Mouse (Mus musculus) ES-E14 (cell line): ENCODE data around the gene Rnft1. TPM values are rescaled to one million over a fixed set of nuclear protein-coding genes. Genes with fewer than 3 reads are reported as not detected.

Experiments
- DNase-seq: peaks from one replicate; pipeline ENCODE4 v3.0.0-alpha.2; 2013; ENCODE audit warnings: low read depth, low spot score
- H3K27ac ChIP-seq: 2 replicates; pipeline ENCODE4 v1.5.1; 2012; ENCODE audit warnings: low read depth, mild to moderate bottlenecking, low read length, moderate library complexity, mixed read lengths; ENCODE audit not compliant: poor library complexity, insufficient read depth, severe bottlenecking
- H3K36me3 ChIP-seq: 2 replicates; pipeline ENCODE4 v1.6.1; 2012; ENCODE audit warnings: mild to moderate bottlenecking, low read length, moderate library complexity, mixed read lengths; ENCODE audit not compliant: control insufficient read depth, poor library complexity, insufficient read depth, severe bottlenecking
- H3K4me1 ChIP-seq, 2 experiments: fragments of 150-350 bp in 1 of 2; sonication (generic) in 1 of 2; 2 replicates each; pipeline ENCODE4 v1.6.1; 2012; ENCODE audit warnings: low read length in 2 of 2, mild to moderate bottlenecking in 1 of 2, mixed read lengths in 1 of 2; ENCODE audit not compliant: control insufficient read depth in 2 of 2, insufficient read depth in 2 of 2, poor library complexity in 1 of 2
- H3K4me3 ChIP-seq, 2 experiments: fragments of 150-350 bp in 1 of 2; sonication (generic) in 1 of 2; 2 replicates each; pipeline ENCODE4 v1.5.1; 2012; ENCODE audit warnings: low read length in 2 of 2, low read depth in 1 of 2, mild to moderate bottlenecking in 1 of 2, mixed read lengths in 1 of 2; ENCODE audit not compliant: insufficient read depth in 1 of 2, poor library complexity in 1 of 2, severe bottlenecking in 1 of 2
- H3K9ac ChIP-seq: 2 replicates; pipeline ENCODE4 v1.6.1; 2012; ENCODE audit warnings: low read depth, mild to moderate bottlenecking, low read length, mixed read lengths; ENCODE audit not compliant: poor library complexity, insufficient read depth, severe bottlenecking
- H3K9me3 ChIP-seq: fragments of 150-350 bp; sonication (generic); 2 replicates; pipeline ENCODE4 v1.6.1; 2012; ENCODE audit warnings: low read depth, mild to moderate bottlenecking, low read length; ENCODE audit not compliant: control insufficient read depth, insufficient read depth
- CHD2 ChIP-seq: IDR thresholded peaks from 2 replicates; pipeline ENCODE4 v1.6.1; 2014; ENCODE audit warnings: mild to moderate bottlenecking, low read depth, low read length, inconsistent platforms
- HCFC1 ChIP-seq: IDR thresholded peaks from 2 replicates; pipeline ENCODE4 v1.6.1; 2012; ENCODE audit warnings: low read length, inconsistent platforms, borderline replicate concordance; ENCODE audit not compliant: insufficient read depth
- MAFK ChIP-seq: IDR thresholded peaks from 2 replicates; pipeline ENCODE4 v1.6.1; 2014; ENCODE audit warnings: mild to moderate bottlenecking, low read depth, low read length, inconsistent platforms; ENCODE audit not compliant: insufficient read depth
- ZC3H11A ChIP-seq: IDR thresholded peaks from 2 replicates; pipeline ENCODE4 v1.6.1; 2012; ENCODE audit warnings: low read depth, mild to moderate bottlenecking, inconsistent platforms, low read length, borderline replicate concordance
- ZNF384 ChIP-seq: IDR thresholded peaks from 2 replicates; pipeline ENCODE4 v1.6.1; 2012; ENCODE audit warnings: low read depth, low read length, inconsistent platforms
- in situ Hi-C, 2 experiments: fragments of 600-800 bp; cut with MboI; formaldehyde crosslinking; loops; one replicate each; pipeline ENCODE4 v1.15.1; 2025; ENCODE audit warnings: low sequenced_read_pairs in 2 of 2, inconsistent platforms in 1 of 2; ENCODE audit not compliant: unreplicated experiment in 2 of 2
- total RNA-seq: library from RNA; depleted of rRNA; stranded (reverse); fragments of 300-350 nt; gene quantifications from 2 replicates; pipeline ENCODE4 v1.2.3, GENCODE M21; 2012

Gene Rnft1
- total RNA-seq, 1 experiment: 34.5 TPM

DNA sequence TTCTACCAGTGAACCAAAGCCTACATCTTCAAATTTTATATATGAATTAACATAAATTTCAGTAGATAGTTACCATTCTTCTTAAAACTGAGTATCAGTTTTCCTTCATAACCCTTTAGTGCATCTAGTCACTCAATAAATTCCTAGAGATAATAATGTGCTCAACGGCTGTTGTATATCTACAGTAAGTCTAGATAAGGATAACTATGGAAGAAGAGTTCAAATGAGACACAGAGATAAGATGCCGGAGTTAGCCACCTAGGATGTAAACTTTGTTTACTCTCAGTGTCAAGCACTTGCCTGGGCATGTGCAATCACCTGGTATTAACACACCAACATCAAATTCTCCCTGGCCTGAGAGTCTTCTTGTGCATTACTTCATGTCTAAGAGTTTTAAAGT lies 22.9 kb downstream of the Rnft1 start:
- DNase-seq: no peak
- peaks cover 0 to 5% of the 10 kb centered on the region in 2 experiments; a peak in 1 of 4 replicates for H3K4me1 ChIP-seq
- H3K9me3 ChIP-seq: no peaks in the 10 kb centered on the region
- no peak overlapping the region for H3K4me3 ChIP-seq
- in situ Hi-C loops: no loop called here
- H3K36me3 ChIP-seq: peaks cover 20% of the 10 kb centered on the region
- H3K27ac ChIP-seq: no peak overlapping the region
- TF ChIP-seq ZC3H11A (no peak), CHD2 (no peak), ZNF384 (no peak), HCFC1 (no peak), MAFK (no peak)
- H3K9ac ChIP-seq: no peak overlapping the region

DNA sequence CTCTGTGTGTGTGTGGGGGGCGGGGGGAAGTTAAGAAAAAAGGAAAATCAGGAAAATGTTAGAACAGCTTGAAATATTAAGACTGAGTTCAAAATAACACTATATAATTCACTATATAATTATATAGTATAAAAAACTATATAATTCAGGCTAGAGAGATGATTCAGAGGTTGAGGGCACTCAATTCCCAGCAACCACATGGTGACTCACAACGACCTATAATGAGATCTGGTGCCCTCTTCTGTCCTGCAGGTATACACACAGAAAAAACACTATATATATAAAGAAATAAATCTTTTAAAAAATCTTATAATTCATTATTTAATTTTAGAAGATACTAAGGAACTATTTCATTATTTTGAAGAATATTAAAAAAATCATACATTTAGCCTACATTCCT lies 23.5 kb downstream of the Rnft1 start:
- H3K9ac ChIP-seq: no peak overlapping the region
- DNase-seq: no peak
- H3K9me3 ChIP-seq: no peaks in the 10 kb centered on the region
- H3K4me3 ChIP-seq: no peak overlapping the region
- in situ Hi-C loops: no loop called here
- 0 out of 4 replicates have a peak, but pooled peaks cover 0 to 2% of the 10 kb centered on the region in 2 experiments for H3K4me1 ChIP-seq
- TF ChIP-seq ZNF384 (no peak), HCFC1 (no peak), CHD2 (no peak), MAFK (no peak), ZC3H11A (no peak)
- H3K27ac ChIP-seq: peak overlapping the region; percentile 53; the same call in 1 of the 2 replicates
- peaks cover 20% of the 10 kb centered on the region for H3K36me3 ChIP-seq

DNA sequence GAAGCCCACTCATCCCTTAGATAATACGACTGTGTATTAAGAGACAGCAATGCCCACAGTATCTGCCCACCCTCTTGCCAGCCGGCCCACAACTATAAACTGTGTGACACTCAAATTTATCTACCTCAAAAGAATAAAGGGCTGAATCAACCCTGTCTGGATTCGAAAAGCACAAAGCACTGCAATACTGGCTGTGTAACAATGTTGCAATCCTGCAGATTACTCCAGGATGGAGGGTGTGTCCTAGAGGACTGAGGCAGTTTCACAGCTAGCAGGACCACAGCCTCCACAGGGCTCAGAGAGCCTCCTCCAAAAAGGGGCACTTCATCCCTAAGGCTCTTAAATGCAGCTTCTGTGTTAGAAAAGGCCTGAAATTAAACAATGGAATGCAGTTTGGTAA lies 32.2 kb downstream of the Rnft1 start:
- Histone ChIP-seq H3K27ac (no peak overlapping the region), H3K4me1 (peaks cover 0 to 2% of the 10 kb centered on the region in 2 experiments; a peak in 1 of 4 replicates), H3K9me3 (no peaks in the 10 kb centered on the region), H3K36me3 (peaks cover 21% of the 10 kb centered on the region), H3K9ac (no peak overlapping the region), H3K4me3 (no peak overlapping the region)
- no peak for TF ChIP-seq ZC3H11A
- TF ChIP-seq HCFC1: no peak
- TF ChIP-seq CHD2: no peak
- TF ChIP-seq MAFK: no peak
- no peak for TF ChIP-seq ZNF384
- no peak for DNase-seq
- in situ Hi-C loops: no loop called here

GRCm38 (mm10) chr11:86517229-86517628 lies 32.8 kb downstream of the Rnft1 start:
- Histone ChIP-seq H3K4me1 (peaks cover 0 to 2% of the 10 kb centered on the region in 2 experiments; a peak in 1 of 4 replicates), H3K4me3 (no peak overlapping the region), H3K9me3 (no peaks in the 10 kb centered on the region), H3K36me3 (peaks cover 23% of the 10 kb centered on the region), H3K9ac (no peak overlapping the region), H3K27ac (no peak overlapping the region)
- no peak for DNase-seq
- TF ChIP-seq HCFC1: no peak
- no peak for TF ChIP-seq ZC3H11A
- TF ChIP-seq MAFK: no peak
- no peak for TF ChIP-seq ZNF384
- TF ChIP-seq CHD2: no peak
- in situ Hi-C loops: no loop called here

GRCm38 (mm10) chr11:86519751-86520150 lies 35.3 kb downstream of the Rnft1 start:
- Histone ChIP-seq H3K36me3 (peaks cover 26% of the 10 kb centered on the region), H3K9me3 (no peaks in the 10 kb centered on the region), H3K4me1 (peaks cover 0 to 2% of the 10 kb centered on the region in 2 experiments; a peak in 1 of 4 replicates), H3K9ac (no peak overlapping the region), H3K27ac (no peak overlapping the region), H3K4me3 (no peak overlapping the region)
- DNase-seq: no peak
- no peak for TF ChIP-seq ZC3H11A
- no peak for TF ChIP-seq HCFC1
- no peak for TF ChIP-seq CHD2
- TF ChIP-seq ZNF384: no peak
- no peak for TF ChIP-seq MAFK
- in situ Hi-C loops: no loop called here
